Mouse (Mus musculus): Measurements from ENCODE around the gene Rasl12.

GRCm38 (mm10) chr9:65365721-65366120 is 32.6 kb upstream of the Rasl12 start:
- TF ChIP-seq USF1 (IDR thresholded peaks at IDR 0.05; ENCODE audit: low read depth) (no peak), E2F4 (IDR thresholded peaks at IDR 0.05; ENCODE audit: insufficient read depth) (no peak), POLR2A (IDR thresholded peaks at IDR 0.05; ENCODE audit: insufficient read length, low read depth) (no peak)
